Mouse (Mus musculus) neural tube, embryonic 15.5 days (tissue): ENCODE measurements around the gene Grid2. TPM values are rescaled to one million over a fixed set of nuclear protein-coding genes. Genes with fewer than 3 reads are reported as not detected.
A peak's percentile ranks its signal among the peaks of the same experiment; 100 is the strongest.

Source experiments
- ATAC-seq: fragments of 200-750 bp; cut with Nextera tagmentation; 2 replicates; pipeline ENCODE4 v1.8.0; 2017; ENCODE audit warnings: mild to moderate bottlenecking, moderate TSS enrichment, moderate library complexity; ENCODE audit not compliant: low FRiP score
- H3K27ac ChIP-seq: fragments of 300-500 bp; sonication (generic); replicated peaks from 2 replicates; pipeline ENCODE4 v1.5.1; 2015; ENCODE audit warnings: mild to moderate bottlenecking, inconsistent platforms
- H3K27me3 ChIP-seq: fragments of 300-500 bp; sonication (generic); replicated peaks from 2 replicates; pipeline ENCODE4 v1.6.1; 2015; ENCODE audit warnings: inconsistent platforms
- H3K36me3 ChIP-seq: fragments of 300-500 bp; sonication (generic); 2 replicates; pipeline ENCODE4 v1.6.1; 2015; ENCODE audit warnings: inconsistent platforms
- H3K4me1 ChIP-seq: fragments of 300-500 bp; sonication (generic); 2 replicates; pipeline ENCODE4 v1.6.1; 2015; ENCODE audit warnings: inconsistent platforms
- H3K4me2 ChIP-seq: fragments of 300-500 bp; sonication (generic); 2 replicates; pipeline ENCODE4 v1.6.1; 2015; ENCODE audit warnings: inconsistent platforms, mild to moderate bottlenecking, moderate library complexity
- H3K4me3 ChIP-seq: fragments of 300-500 bp; sonication (generic); replicated peaks from 2 replicates; pipeline ENCODE4 v1.5.1; 2015; ENCODE audit warnings: mild to moderate bottlenecking, inconsistent platforms
- H3K9ac ChIP-seq: fragments of 300-500 bp; sonication (generic); replicated peaks from 2 replicates; pipeline ENCODE4 v1.6.1; 2015; ENCODE audit warnings: mild to moderate bottlenecking, inconsistent platforms
- H3K9me3 ChIP-seq: fragments of 300-500 bp; sonication (generic); replicated peaks from 2 replicates; pipeline ENCODE4 v1.6.1; 2016; ENCODE audit warnings: inconsistent platforms
- WGBS: fragments of 180-500 bp; shearing (Covaris S2); methylation state at CpG from one replicate; pipeline ENCODE4 v1.1.7; 2015; ENCODE audit warnings: mixed read lengths; 5-methylcytosine and 5-hydroxymethylcytosine counted together
- polyA plus RNA-seq: library from polyadenylated mRNA; unstranded; fragments of >200 nt; fragmentation: Nextera tagmentation; extraction: Ambion mirVana; gene quantifications from 2 replicates; pipeline ENCODE4 v1.2.1, GENCODE M21; 2015

The Grid2 gene
- polyA plus RNA-seq, 1 experiment from 2014 or later: 14.8 TPM

GRCm38 (mm10) chr6:64398413-64399098 lies 1142.9 kb downstream of the Grid2 start:
- Histone ChIP-seq H3K36me3 (no peaks in the 10 kb centered on the region), H3K9ac (no peak overlapping the region), H3K4me1 (no peaks in the 10 kb centered on the region), H3K9me3 (no peaks in the 10 kb centered on the region), H3K27ac (no peak overlapping the region), H3K27me3 (no peaks in the 10 kb centered on the region), H3K4me3 (no peak overlapping the region), H3K4me2 (no peak overlapping the region)
- 78% methylated on average over 4 of the region's 4 CpGs for WGBS
- ATAC-seq: no peak

GRCm38 (mm10) chr6:64427658-64428057 lies 1172.0 kb downstream of the Grid2 start:
- Histone ChIP-seq H3K4me3 (no peak overlapping the region), H3K36me3 (no peaks in the 10 kb centered on the region), H3K27me3 (no peaks in the 10 kb centered on the region), H3K9me3 (no peaks in the 10 kb centered on the region), H3K27ac (no peak overlapping the region), H3K4me2 (no peak overlapping the region), H3K4me1 (no peaks in the 10 kb centered on the region), H3K9ac (no peak overlapping the region)
- no peak for ATAC-seq

GRCm38 (mm10) chr6:64428898-64429297 lies 1173.2 kb downstream of the Grid2 start:
- no peaks in the 10 kb centered on the region for H3K9me3 ChIP-seq
- no peaks in the 10 kb centered on the region for H3K4me1 ChIP-seq
- no peak overlapping the region for H3K4me2 ChIP-seq
- ATAC-seq: no peak
- H3K9ac ChIP-seq: no peak overlapping the region
- H3K36me3 ChIP-seq: no peaks in the 10 kb centered on the region
- H3K27me3 ChIP-seq: no peaks in the 10 kb centered on the region
- no peak overlapping the region for H3K27ac ChIP-seq
- H3K4me3 ChIP-seq: no peak overlapping the region
- WGBS: 30% methylated on average over 1 of the region's 1 CpGs

DNA sequence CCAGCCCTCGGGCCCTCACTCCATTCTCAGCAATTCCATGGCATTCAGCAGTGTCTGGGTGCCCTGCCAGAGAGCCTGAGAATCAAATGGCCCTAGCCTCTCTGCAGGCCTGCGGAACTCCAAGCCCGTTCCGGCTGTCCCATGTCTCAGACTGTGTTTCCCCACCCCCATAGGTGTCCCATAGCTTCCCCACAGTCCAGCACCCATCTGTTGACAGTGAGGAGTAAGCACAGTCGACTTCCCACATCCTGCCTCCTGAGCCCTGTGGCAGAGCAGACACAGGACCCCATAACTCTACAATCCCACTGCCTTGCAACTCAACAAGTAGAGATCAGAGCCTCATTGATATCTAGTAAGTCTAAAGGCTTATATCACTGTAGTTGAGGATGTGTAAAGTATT lies 1192.5 kb downstream of the Grid2 start:
- no peak for ATAC-seq
- H3K9me3 ChIP-seq: no peaks in the 10 kb centered on the region
- no peak overlapping the region for H3K27ac ChIP-seq
- H3K27me3 ChIP-seq: no peaks in the 10 kb centered on the region
- 80% methylated on average over 5 of the region's 5 CpGs for WGBS
- no peaks in the 10 kb centered on the region; the same call in 1 of the 2 replicates for H3K4me1 ChIP-seq
- no peak overlapping the region for H3K9ac ChIP-seq
- H3K4me3 ChIP-seq: no peak overlapping the region
- no peaks in the 10 kb centered on the region for H3K36me3 ChIP-seq
- H3K4me2 ChIP-seq: no peak overlapping the region

DNA sequence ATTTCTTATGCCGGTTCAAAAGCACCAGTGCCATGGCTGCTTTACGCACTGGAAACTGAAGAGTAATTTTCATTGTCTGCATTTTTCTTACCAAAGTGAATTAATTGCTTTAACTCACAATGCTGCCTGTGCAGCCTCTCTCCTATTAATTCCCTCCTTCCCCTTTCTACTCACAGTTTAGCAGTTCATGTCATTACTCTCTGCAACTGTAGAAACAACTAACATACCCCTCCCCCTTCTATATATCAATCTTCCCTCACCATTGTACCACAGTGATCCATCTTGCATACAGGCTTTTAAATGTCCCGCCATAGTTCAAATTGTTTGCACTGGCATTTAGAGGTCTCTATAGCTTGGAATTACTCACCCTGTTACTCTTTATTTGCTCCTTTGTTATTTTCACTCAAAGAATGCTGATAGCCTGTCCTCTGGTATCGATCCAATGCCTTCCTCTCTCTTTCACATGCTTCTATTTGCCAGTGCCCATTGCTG lies 1193.2 kb downstream of the Grid2 start:
- H3K4me3 ChIP-seq: no peak overlapping the region
- H3K36me3 ChIP-seq: no peaks in the 10 kb centered on the region
- 23% methylated on average over 4 of the region's 4 CpGs for WGBS
- H3K4me1 ChIP-seq: no peaks in the 10 kb centered on the region; the same call in 1 of the 2 replicates
- no peak overlapping the region for H3K4me2 ChIP-seq
- no peaks in the 10 kb centered on the region for H3K27me3 ChIP-seq
- no peak overlapping the region for H3K27ac ChIP-seq
- no peak overlapping the region for H3K9ac ChIP-seq
- no peaks in the 10 kb centered on the region for H3K9me3 ChIP-seq
- ATAC-seq: no peak

GRCm38 (mm10) chr6:64450770-64451169 lies 1195.1 kb downstream of the Grid2 start:
- Histone ChIP-seq H3K4me2 (no peak overlapping the region), H3K27ac (no peak overlapping the region), H3K4me3 (no peak overlapping the region), H3K4me1 (no peaks in the 10 kb centered on the region; the same call in 1 of the 2 replicates), H3K27me3 (no peaks in the 10 kb centered on the region), H3K9ac (no peak overlapping the region), H3K36me3 (no peaks in the 10 kb centered on the region), H3K9me3 (no peaks in the 10 kb centered on the region)
- ATAC-seq: no peak
- 90% methylated on average over 3 of the region's 3 CpGs for WGBS

- Histone ChIP-seq H3K27ac (no peak overlapping the region), H3K9ac (no peak overlapping the region), H3K4me3 (no peak overlapping the region), H3K9me3 (no peaks in the 10 kb centered on the region), H3K4me1 (peaks cover 4% of the 10 kb centered on the region; the same call in 1 of the 2 replicates), H3K36me3 (no peaks in the 10 kb centered on the region), H3K4me2 (no peak overlapping the region), H3K27me3 (no peaks in the 10 kb centered on the region)
- no peak; the same call in 1 of the 2 replicates for ATAC-seq
- WGBS: 48% methylated on average over 3 of the region's 3 CpGs
Measured at GRCm38 (mm10) chr6:64479884-64480283, 1224.2 kb downstream of the Grid2 start.

DNA sequence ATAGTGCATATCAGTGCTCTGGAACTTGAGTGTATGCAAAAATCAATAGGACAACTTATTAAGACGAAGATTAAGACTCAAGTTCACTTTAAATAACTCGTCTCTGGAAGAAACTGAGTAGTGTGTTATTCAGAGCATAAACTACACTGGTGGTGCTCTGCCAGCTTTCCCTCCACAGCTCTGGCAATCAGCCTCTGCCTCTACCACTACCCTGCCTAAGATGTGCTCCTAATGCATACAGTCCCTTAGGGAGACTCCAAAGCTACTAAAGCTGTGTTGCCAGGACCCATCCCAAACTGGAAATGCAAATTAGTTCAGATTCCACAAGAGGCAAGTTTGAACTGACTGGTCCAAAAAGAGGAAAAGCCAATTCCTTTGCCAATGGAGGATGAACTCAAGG lies 1224.9 kb downstream of the Grid2 start:
- H3K36me3 ChIP-seq: no peaks in the 10 kb centered on the region
- H3K9me3 ChIP-seq: no peaks in the 10 kb centered on the region
- peaks cover 4% of the 10 kb centered on the region; the same call in 1 of the 2 replicates for H3K4me1 ChIP-seq
- H3K4me2 ChIP-seq: no peak overlapping the region
- peak overlapping the region; percentile 23; the same call in 1 of the 2 replicates for H3K27ac ChIP-seq
- H3K4me3 ChIP-seq: no peak overlapping the region
- WGBS: 57% methylated on average over 2 of the region's 2 CpGs
- ATAC-seq: peak; percentile 68; the same call in 1 of the 2 replicates
- H3K27me3 ChIP-seq: no peaks in the 10 kb centered on the region
- H3K9ac ChIP-seq: no peak overlapping the region

GRCm38 (mm10) chr6:64490313-64491067 lies 1234.8 kb downstream of the Grid2 start:
- H3K27ac ChIP-seq: no peak overlapping the region; the same call in 1 of the 2 replicates

DNA sequence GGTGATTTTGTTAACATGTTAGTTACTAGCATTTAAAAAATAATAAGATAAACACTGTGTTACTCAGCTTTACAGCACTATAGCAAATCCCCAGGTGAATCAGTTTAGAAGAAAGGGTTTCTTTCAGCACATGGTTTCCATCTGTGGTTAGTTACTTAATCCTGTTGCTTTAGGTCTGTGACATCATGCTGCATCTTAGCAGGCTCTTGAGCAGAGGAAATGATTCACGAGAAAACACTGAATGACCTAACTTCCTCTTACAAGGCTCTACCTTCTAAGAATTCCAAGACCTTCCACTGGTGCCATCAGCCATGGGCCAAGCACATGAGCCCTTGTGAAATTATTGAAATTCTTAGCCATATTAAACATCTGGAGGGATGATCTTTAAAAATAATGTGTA lies 1248.7 kb downstream of the Grid2 start:
- H3K9me3 ChIP-seq: no peaks in the 10 kb centered on the region
- WGBS: 76% methylated on average over 1 of the region's 1 CpGs
- ATAC-seq: no peak

More at GRCm38 (mm10) chr6:64490313-64491067, 1234.8 kb downstream of the Grid2 start:
- Histone ChIP-seq H3K9me3 (no peaks in the 10 kb centered on the region), H3K4me1 (no peaks in the 10 kb centered on the region; the same call in 1 of the 2 replicates), H3K4me3 (no peak overlapping the region), H3K36me3 (no peaks in the 10 kb centered on the region), H3K4me2 (no peak overlapping the region), H3K27me3 (no peaks in the 10 kb centered on the region), H3K9ac (no peak overlapping the region)
- 40% methylated on average over 4 of the region's 4 CpGs for WGBS
- peak; percentile 84 for ATAC-seq

DNA sequence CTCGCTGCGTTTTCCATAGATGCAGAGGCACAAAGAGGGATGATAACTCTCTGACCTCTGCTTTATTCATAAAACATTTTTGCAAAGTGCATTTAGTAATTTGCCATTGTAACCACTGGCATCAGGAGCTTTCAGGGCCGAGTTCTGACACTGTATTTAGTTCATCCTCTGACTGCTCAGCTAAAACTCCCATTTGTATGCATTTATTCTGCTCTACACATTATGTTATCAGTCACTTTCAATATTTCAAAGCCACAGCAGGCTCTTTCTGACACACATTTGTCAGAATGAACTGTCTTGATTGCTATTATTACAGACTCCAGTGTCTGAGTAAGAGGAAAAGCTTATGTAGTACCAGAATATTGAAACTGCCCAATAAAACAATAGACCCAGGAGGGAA lies 1286.5 kb downstream of the Grid2 start:
- Histone ChIP-seq H3K9ac (no peak overlapping the region), H3K36me3 (no peaks in the 10 kb centered on the region), H3K27me3 (no peaks in the 10 kb centered on the region), H3K27ac (no peak overlapping the region), H3K4me3 (no peak overlapping the region), H3K4me2 (no peak overlapping the region), H3K4me1 (no peaks in the 10 kb centered on the region), H3K9me3 (no peaks in the 10 kb centered on the region)
- WGBS: 77% methylated on average over 3 of the region's 3 CpGs
- ATAC-seq: no peak

More for the DNA sequence above, 1248.7 kb downstream of the Grid2 start:
- Histone ChIP-seq H3K4me3 (no peak overlapping the region), H3K27ac (no peak overlapping the region), H3K9ac (no peak overlapping the region), H3K36me3 (no peaks in the 10 kb centered on the region), H3K4me2 (no peak overlapping the region), H3K4me1 (no peaks in the 10 kb centered on the region), H3K27me3 (no peaks in the 10 kb centered on the region)

- WGBS: 81% methylated on average over 3 of the region's 3 CpGs
- Histone ChIP-seq H3K27ac (no peak overlapping the region), H3K9ac (no peak overlapping the region), H3K4me3 (no peak overlapping the region), H3K4me1 (no peaks in the 10 kb centered on the region), H3K4me2 (no peak overlapping the region), H3K9me3 (no peaks in the 10 kb centered on the region), H3K36me3 (no peaks in the 10 kb centered on the region), H3K27me3 (no peaks in the 10 kb centered on the region)
- no peak for ATAC-seq
Measured at GRCm38 (mm10) chr6:64553645-64554044, 1298.0 kb downstream of the Grid2 start.
